Mouse (Mus musculus): Measurements from ENCODE around the gene Nono.

- TF ChIP-seq POLR2A (IDR thresholded peaks at IDR 0.05; ENCODE audit: extremely low read depth, insufficient read depth, low read length) = no peak
- TF ChIP-seq CTCF (IDR thresholded peaks at IDR 0.05; ENCODE audit: low read depth, low read length) = no peak
Observed at GRCm38 (mm10) chrX:101384439-101385137, 44.5 kb upstream of the Nono start.
